Mouse (Mus musculus): Measurements from ENCODE around the gene Kcnk18. TPM values are rescaled to one million over a fixed set of nuclear protein-coding genes. Genes with fewer than 3 reads are reported as not detected.

Gene Kcnk18
- total and polyA plus RNA-seq, 3 experiments: 0.05 TPM; not detected in 2

- TF ChIP-seq CTCF (IDR thresholded peaks at IDR 0.05; ENCODE audit: low read depth, low read length): no peak
- TF ChIP-seq POLR2AphosphoS5 (IDR thresholded peaks at IDR 0.05; ENCODE audit: insufficient replicate concordance, low read depth, low read length): no peak
- TF ChIP-seq GATA2 (IDR thresholded peaks at IDR 0.05; ENCODE audit: borderline replicate concordance, low read depth, low read length): no peak
- TF ChIP-seq TAL1 (conservative IDR thresholded peaks at IDR 0.05; ENCODE audit: low read depth, low read length): no peak
- no peak for TF ChIP-seq GATA1 (IDR thresholded peaks at IDR 0.05; ENCODE audit: borderline replicate concordance, low read length)
- ATAC-seq (ENCODE audit: extremely low read depth, insufficient number of reproducible peaks, low FRiP score, poor library complexity, severe bottlenecking): no peak
- H3K4me1 ChIP-seq (ENCODE audit: insufficient read depth, low read depth, low read length): no peaks in the 10 kb centered on the region
- H3K4me3 ChIP-seq (ENCODE audit: low read depth, low read length): no peak overlapping the region
- H3K27me3 ChIP-seq (ENCODE audit: insufficient read depth, low read length): peaks cover 8% of the 10 kb centered on the region
- no peaks in the 10 kb centered on the region for H3K9me3 ChIP-seq (replicated peaks)
- DNase-seq (ENCODE audit: low spot score): no peak
- no peaks in the 10 kb centered on the region for H3K36me3 ChIP-seq (replicated peaks)
Measured at GRCm38 (mm10) chr19:59248553-59249286, 29.7 kb downstream of the Kcnk18 start.

- H3K4me3 ChIP-seq (ENCODE audit: low read depth, low read length): no peak overlapping the region
- no peaks in the 10 kb centered on the region for H3K4me1 ChIP-seq (ENCODE audit: insufficient read depth, low read depth, low read length)
- no peak for TF ChIP-seq POLR2AphosphoS5 (IDR thresholded peaks at IDR 0.05; ENCODE audit: insufficient replicate concordance, low read depth, low read length)
- 0 out of 2 replicates have a peak, but pooled peaks cover 2% of the 10 kb centered on the region for H3K9me3 ChIP-seq (replicated peaks)
- H3K27me3 ChIP-seq (ENCODE audit: insufficient read depth, low read length): peaks cover 10% of the 10 kb centered on the region
- no peaks in the 10 kb centered on the region for H3K36me3 ChIP-seq (replicated peaks)
- DNase-seq (ENCODE audit: low spot score): no peak
- ATAC-seq (ENCODE audit: extremely low read depth, insufficient number of reproducible peaks, low FRiP score, poor library complexity, severe bottlenecking): no peak
Measured at GRCm38 (mm10) chr19:59252651-59253050, 33.6 kb downstream of the Kcnk18 start.

- ATAC-seq (ENCODE audit: extremely low read depth, insufficient number of reproducible peaks, low FRiP score, poor library complexity, severe bottlenecking) (no peak), DNase-seq (ENCODE audit: low spot score) (no peak)
- Histone ChIP-seq H3K4me3 (ENCODE audit: low read depth, low read length) (no peak overlapping the region), H3K27me3 (ENCODE audit: insufficient read depth, low read length) (peaks cover 24% of the 10 kb centered on the region), H3K9me3 (replicated peaks) (0 out of 2 replicates have a peak, but pooled peaks cover 2% of the 10 kb centered on the region), H3K4me1 (ENCODE audit: insufficient read depth, low read depth, low read length) (peaks cover 13% of the 10 kb centered on the region), H3K36me3 (replicated peaks) (no peaks in the 10 kb centered on the region)
- TF ChIP-seq GATA2 (IDR thresholded peaks at IDR 0.05; ENCODE audit: borderline replicate concordance, low read depth, low read length) (no peak), GATA1 (IDR thresholded peaks at IDR 0.05; ENCODE audit: borderline replicate concordance, low read length) (no peak), POLR2AphosphoS5 (IDR thresholded peaks at IDR 0.05; ENCODE audit: insufficient replicate concordance, low read depth, low read length) (no peak), TAL1 (conservative IDR thresholded peaks at IDR 0.05; ENCODE audit: low read depth, low read length) (no peak), CTCF (IDR thresholded peaks at IDR 0.05; ENCODE audit: low read depth, low read length) (no peak)
Measured at GRCm38 (mm10) chr19:59259633-59260032, 40.6 kb downstream of the Kcnk18 start.

GRCm38 (mm10) chr19:59260718-59261442, 41.9 kb downstream of the Kcnk18 start, which contains the start of gene Slc18a2:
Gene Slc18a2, plus strand, starts transcription at chr19:59260896.
- DNase-seq (ENCODE audit: low spot score) (no peak), ATAC-seq (ENCODE audit: extremely low read depth, insufficient number of reproducible peaks, low FRiP score, poor library complexity, severe bottlenecking) (no peak)
- Histone ChIP-seq H3K27me3 (ENCODE audit: insufficient read depth, low read length) (peaks cover 26% of the 10 kb centered on the region), H3K4me3 (ENCODE audit: low read depth, low read length) (peak within 1 kb of the TSS; percentile 45; the same call in 1 of the 2 replicates), H3K9me3 (replicated peaks) (0 out of 2 replicates have a peak, but pooled peaks cover 2% of the 10 kb centered on the region), H3K4me1 (ENCODE audit: insufficient read depth, low read depth, low read length) (peaks cover 13% of the 10 kb centered on the region), H3K36me3 (replicated peaks) (no peaks in the 10 kb centered on the region)
- TF ChIP-seq TAL1 (conservative IDR thresholded peaks at IDR 0.05; ENCODE audit: low read depth, low read length) (no peak), GATA1 (IDR thresholded peaks at IDR 0.05; ENCODE audit: borderline replicate concordance, low read length) (no peak), POLR2AphosphoS5 (IDR thresholded peaks at IDR 0.05; ENCODE audit: insufficient replicate concordance, low read depth, low read length) (no peak), GATA2 (IDR thresholded peaks at IDR 0.05; ENCODE audit: borderline replicate concordance, low read depth, low read length) (no peak), CTCF (IDR thresholded peaks at IDR 0.05; ENCODE audit: low read depth, low read length) (no peak)

GRCm38 (mm10) chr19:59261604-59262003, 42.6 kb downstream of the Kcnk18 start:
- no peak overlapping the region for H3K4me3 ChIP-seq (ENCODE audit: low read depth, low read length)
- DNase-seq (ENCODE audit: low spot score): no peak
- TF ChIP-seq GATA2 (IDR thresholded peaks at IDR 0.05; ENCODE audit: borderline replicate concordance, low read depth, low read length): no peak
- 0 out of 2 replicates have a peak, but pooled peaks cover 2% of the 10 kb centered on the region for H3K9me3 ChIP-seq (replicated peaks)
- ATAC-seq (ENCODE audit: extremely low read depth, insufficient number of reproducible peaks, low FRiP score, poor library complexity, severe bottlenecking): no peak
- no peaks in the 10 kb centered on the region for H3K36me3 ChIP-seq (replicated peaks)
- H3K4me1 ChIP-seq (ENCODE audit: insufficient read depth, low read depth, low read length): peaks cover 13% of the 10 kb centered on the region
- H3K27me3 ChIP-seq (ENCODE audit: insufficient read depth, low read length): peaks cover 24% of the 10 kb centered on the region

GRCm38 (mm10) chr19:59263171-59263570, 44.2 kb downstream of the Kcnk18 start:
- Histone ChIP-seq H3K4me1 (ENCODE audit: insufficient read depth, low read depth, low read length) (peaks cover 13% of the 10 kb centered on the region), H3K36me3 (replicated peaks) (no peaks in the 10 kb centered on the region), H3K27me3 (ENCODE audit: insufficient read depth, low read length) (peaks cover 18% of the 10 kb centered on the region), H3K4me3 (ENCODE audit: low read depth, low read length) (no peak overlapping the region), H3K9me3 (replicated peaks) (no peaks in the 10 kb centered on the region)
- TF ChIP-seq GATA1 (IDR thresholded peaks at IDR 0.05; ENCODE audit: borderline replicate concordance, low read length) (no peak), GATA2 (IDR thresholded peaks at IDR 0.05; ENCODE audit: borderline replicate concordance, low read depth, low read length) (no peak), POLR2AphosphoS5 (IDR thresholded peaks at IDR 0.05; ENCODE audit: insufficient replicate concordance, low read depth, low read length) (no peak), CTCF (IDR thresholded peaks at IDR 0.05; ENCODE audit: low read depth, low read length) (no peak), TAL1 (conservative IDR thresholded peaks at IDR 0.05; ENCODE audit: low read depth, low read length) (no peak)
- DNase-seq (ENCODE audit: low spot score): no peak
- no peak for ATAC-seq (ENCODE audit: extremely low read depth, insufficient number of reproducible peaks, low FRiP score, poor library complexity, severe bottlenecking)
